Mouse (Mus musculus): Measurements from ENCODE around the gene Olfr143.

Gene Olfr143

GRCm38 (mm10) chr9:38252474-38252873, at the start of gene Olfr143:
Gene Olfr143 (plus strand): TSS chr9:38252774.
- DNase-seq (ENCODE audit: low spot score) = no peak

GRCm38 (mm10) chr9:38208065-38208464, 44.5 kb upstream of the Olfr143 start, which contains the start of gene Olfr893:
Gene Olfr893 (plus strand): TSS chr9:38208365.
- DNase-seq (ENCODE audit: low spot score) = no peak

- no peak for DNase-seq (ENCODE audit: low spot score)
Measured at GRCm38 (mm10) chr9:38217755-38218154, 34.8 kb upstream of the Olfr143 start, which contains the start of gene Olfr894. Gene Olfr894 (plus strand): TSS chr9:38218055.

- no peak for DNase-seq (ENCODE audit: low spot score)
Measured at GRCm38 (mm10) chr9:38267551-38267950, 15.0 kb downstream of the Olfr143 start, which contains the start of gene Olfr895. Gene Olfr895 (plus strand): TSS chr9:38267851.

GRCm38 (mm10) chr9:38290807-38291206, 38.2 kb downstream of the Olfr143 start, which contains the start of gene Olfr896-ps1:
Gene Olfr896-ps1 (plus strand): TSS chr9:38291107.
- no peak for DNase-seq (ENCODE audit: low spot score)

All from layer of hippocampus, adult 9-10 months (tissue).